Mouse (Mus musculus) limb, embryonic 10.5 days (tissue): Measurements from ENCODE around the gene Lsm2. TPM values are rescaled to one million over a fixed set of nuclear protein-coding genes. Genes with fewer than 3 reads are reported as not detected.

Experiments used
- polyA plus RNA-seq: library from polyadenylated mRNA; unstranded; fragments of >200 nt; fragmentation: Nextera tagmentation; extraction: Ambion mirVana; gene quantifications from 2 replicates; pipeline ENCODE4 v1.2.1, GENCODE M21; 2016

The Lsm2 gene
- polyA plus RNA-seq, 1 experiment from 2014 or later, result 320 TPM

Other genes starting within 250 kb of the Lsm2 start
- gene C4b, start 238.0 kb upstream of the Lsm2 start, polyA plus RNA-seq, result not detected in 2 replicates
- gene Cyp21a1, start 177.3 kb upstream of the Lsm2 start, polyA plus RNA-seq, result not detected in 2 replicates
- 23.3 and 28.6 TPM in 2 replicates for gene Stk19, start 144.9 kb upstream of the Lsm2 start, polyA plus RNA-seq
- gene Dxo, start 144.8 kb upstream of the Lsm2 start, polyA plus RNA-seq, result 77.5 and 83.5 TPM in 2 replicates
- 57.5 and 65.0 TPM in 2 replicates for gene Skiv2l, start 131.7 kb upstream of the Lsm2 start, polyA plus RNA-seq
- gene Nelfe, start 131.5 kb upstream of the Lsm2 start, polyA plus RNA-seq, result 151 and 155 TPM in 2 replicates
- gene Cfb, start 119.3 kb upstream of the Lsm2 start, polyA plus RNA-seq, result 2.1 and 2.5 TPM in 2 replicates
- gene Zbtb12, start 102.4 kb upstream of the Lsm2 start, polyA plus RNA-seq, result 6.2 and 6.3 TPM in 2 replicates
- gene Gm20547, start 99.8 kb upstream of the Lsm2 start, polyA plus RNA-seq, result 0.06 TPM in 1 of 2 replicates, not detected in the other
- gene C2, start 83.6 kb upstream of the Lsm2 start, polyA plus RNA-seq, result 0.29 and 0.40 TPM in 2 replicates
- 109 and 116 TPM in 2 replicates for gene Ehmt2, start 83.4 kb upstream of the Lsm2 start, polyA plus RNA-seq
- gene Slc44a4, start 67.4 kb upstream of the Lsm2 start, polyA plus RNA-seq, result not detected in 2 replicates
- gene Neu1, start 50.6 kb upstream of the Lsm2 start, polyA plus RNA-seq, result 14.6 and 16.1 TPM in 2 replicates
- gene Hspa1b, start 22.6 kb upstream of the Lsm2 start, polyA plus RNA-seq, result 0.08 and 0.14 TPM in 2 replicates
- gene Gm20481, start 11.9 kb upstream of the Lsm2 start, polyA plus RNA-seq, result not detected in 2 replicates
- gene Hspa1a, start 9.7 kb upstream of the Lsm2 start, polyA plus RNA-seq, result 1.1 and 1.4 TPM in 2 replicates
- 0.58 and 0.85 TPM in 2 replicates for gene Hspa1l, start 9.2 kb upstream of the Lsm2 start, polyA plus RNA-seq
- 222 and 267 TPM in 2 replicates for gene Vars, start 19.1 kb downstream of the Lsm2 start, polyA plus RNA-seq
- 0.15 and 0.23 TPM in 2 replicates for gene Vwa7, start 34.7 kb downstream of the Lsm2 start, polyA plus RNA-seq
- 1.2 and 1.4 TPM in 2 replicates for gene Sapcd1, start 46.2 kb downstream of the Lsm2 start, polyA plus RNA-seq
- gene Msh5, start 64.9 kb downstream of the Lsm2 start, polyA plus RNA-seq, result 5.2 and 5.4 TPM in 2 replicates
- gene Clic1, start 68.1 kb downstream of the Lsm2 start, polyA plus RNA-seq, result 174 and 186 TPM in 2 replicates
- gene Ddah2, start 77.2 kb downstream of the Lsm2 start, polyA plus RNA-seq, result 453 and 568 TPM in 2 replicates
- not detected in 2 replicates for gene Ly6g6c, start 83.5 kb downstream of the Lsm2 start, polyA plus RNA-seq
- 0.36 and 0.46 TPM in 2 replicates for gene Mpig6b, start 84.3 kb downstream of the Lsm2 start, polyA plus RNA-seq
- 0.81 and 0.95 TPM in 2 replicates for gene Ly6g6e, start 95.0 kb downstream of the Lsm2 start, polyA plus RNA-seq
- gene Ly6g6d, start 96.2 kb downstream of the Lsm2 start, polyA plus RNA-seq, result 0.80 and 1.1 TPM in 2 replicates
- 0.56 and 0.66 TPM in 2 replicates for gene Ly6g6f, start 103.7 kb downstream of the Lsm2 start, polyA plus RNA-seq
- 53.3 and 63.6 TPM in 2 replicates for gene Abhd16a, start 107.4 kb downstream of the Lsm2 start, polyA plus RNA-seq
- not detected in 2 replicates for gene Ly6g5c, start 126.4 kb downstream of the Lsm2 start, polyA plus RNA-seq
- gene Ly6g5b, start 133.6 kb downstream of the Lsm2 start, polyA plus RNA-seq, result 1.4 and 1.7 TPM in 2 replicates
- 33.9 and 35.8 TPM in 2 replicates for gene Gpank1, start 139.6 kb downstream of the Lsm2 start, polyA plus RNA-seq
- gene Csnk2b, start 140.2 kb downstream of the Lsm2 start, polyA plus RNA-seq, result 299 and 317 TPM in 2 replicates
- gene D17H6S53E, start 144.5 kb downstream of the Lsm2 start, polyA plus RNA-seq, result 8.4 and 8.5 TPM in 2 replicates
- gene Apom, start 150.2 kb downstream of the Lsm2 start, polyA plus RNA-seq, result 0.39 and 0.56 TPM in 2 replicates
- gene Bag6, start 153.3 kb downstream of the Lsm2 start, polyA plus RNA-seq, result 74.2 and 74.7 TPM in 2 replicates
- gene Prrc2a, start 183.0 kb downstream of the Lsm2 start, polyA plus RNA-seq, result 213 and 229 TPM in 2 replicates
- 1.5 and 1.8 TPM in 2 replicates for gene Aif1, start 194.2 kb downstream of the Lsm2 start, polyA plus RNA-seq
- gene Lst1, start 206.6 kb downstream of the Lsm2 start, polyA plus RNA-seq, result 1.6 and 2.0 TPM in 2 replicates
- gene Ltb, start 212.6 kb downstream of the Lsm2 start, polyA plus RNA-seq, result 0.38 and 0.45 TPM in 2 replicates
- 0.14 TPM in 1 of 2 replicates, not detected in the other for gene Tnf, start 220.1 kb downstream of the Lsm2 start, polyA plus RNA-seq
- not detected in 2 replicates for gene Lta, start 223.5 kb downstream of the Lsm2 start, polyA plus RNA-seq
- 0.30 and 0.33 TPM in 2 replicates for gene Gm16181, start 239.0 kb downstream of the Lsm2 start, polyA plus RNA-seq